Mouse (Mus musculus) bone marrow macrophage, adult 2 months (primary cell): ENCODE measurements at regions not wholly inside any gene's neighbourhood (a gene's known extent, or its start where the extent isn't known, plus 50 kb on each side); places are given as distances from the start of the nearest gene placed in this dataset.

Experiments used
- CTCF ChIP-seq: IDR thresholded peaks from 2 replicates; pipeline ENCODE4 v1.5.1; 2012; ENCODE audit warnings: low read depth, mild to moderate bottlenecking, low read length, moderate library complexity
- POLR2A ChIP-seq: IDR thresholded peaks from 2 replicates; pipeline ENCODE4 v1.6.1; 2012; ENCODE audit warnings: mild to moderate bottlenecking, low read depth, low read length, borderline replicate concordance

DNA sequence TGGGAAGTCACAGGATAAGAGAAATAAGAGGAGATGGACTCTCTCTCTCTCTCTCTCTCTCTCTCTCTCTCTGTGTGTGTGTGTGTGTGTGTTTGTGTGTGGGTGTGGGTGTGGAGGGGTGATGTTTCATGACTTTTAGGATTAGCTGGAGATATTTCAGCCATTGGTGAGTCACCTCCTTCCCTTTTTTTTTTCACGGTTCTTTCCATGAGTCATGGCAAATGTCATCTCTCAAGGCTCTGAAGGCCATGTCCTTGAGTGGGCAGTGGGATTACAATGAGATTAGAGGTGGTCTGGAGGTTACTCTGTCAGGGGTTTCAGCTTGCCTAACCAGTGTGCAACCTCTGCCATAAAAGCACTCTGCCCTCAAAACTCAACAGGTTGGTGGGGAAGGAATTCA is 329.3 kb downstream of the Phkb start:
- no peak for TF ChIP-seq CTCF
- TF ChIP-seq POLR2A: no peak
